Mouse (Mus musculus) neural tube, embryonic 11.5 days (tissue): ENCODE results near the gene Gm16181. TPM values are rescaled to one million over a fixed set of nuclear protein-coding genes. Genes with fewer than 3 reads are reported as not detected.

Experiments
- ATAC-seq: fragments of 200-750 bp; cut with Nextera tagmentation; 2 replicates; pipeline ENCODE4 v1.8.0; 2017; ENCODE audit warnings: moderate number of reproducible peaks, mild to moderate bottlenecking, moderate TSS enrichment, moderate library complexity; ENCODE audit not compliant: insufficient read depth, low FRiP score, low TSS enrichment
- DNase-seq: peaks from one replicate; pipeline ENCODE4 v3.0.0-alpha.2; 2015; ENCODE audit warnings: low spot score
- H3K27ac ChIP-seq: fragments of 300-500 bp; sonication (generic); 2 replicates; pipeline ENCODE4 v1.5.1; 2014; ENCODE audit warnings: low read depth, mild to moderate bottlenecking, low read length
- H3K27me3 ChIP-seq: fragments of 300-500 bp; sonication (generic); 2 replicates; pipeline ENCODE4 v1.6.1; 2014; ENCODE audit warnings: mild to moderate bottlenecking, low read length, mixed read lengths; ENCODE audit not compliant: control insufficient read depth, insufficient read depth
- H3K36me3 ChIP-seq: fragments of 300-500 bp; sonication (generic); 2 replicates; pipeline ENCODE4 v1.6.1; 2014; ENCODE audit warnings: mild to moderate bottlenecking, low read length, moderate library complexity, mixed read lengths; ENCODE audit not compliant: control insufficient read depth, insufficient read depth
- H3K4me1 ChIP-seq: fragments of 300-500 bp; sonication (generic); 2 replicates; pipeline ENCODE4 v1.6.1; 2014; ENCODE audit warnings: low read length, mixed read lengths; ENCODE audit not compliant: control insufficient read depth, insufficient read depth
- H3K4me2 ChIP-seq: fragments of 300-500 bp; sonication (generic); 2 replicates; pipeline ENCODE4 v1.6.1; 2014; ENCODE audit warnings: low read depth, mild to moderate bottlenecking, moderate library complexity
- H3K4me3 ChIP-seq: fragments of 300-500 bp; sonication (generic); 2 replicates; pipeline ENCODE4 v1.5.1; 2014; ENCODE audit warnings: low read depth, low read length
- H3K9ac ChIP-seq: fragments of 300-500 bp; sonication (generic); 2 replicates; pipeline ENCODE4 v1.6.1; 2014; ENCODE audit warnings: mild to moderate bottlenecking, low read length
- H3K9me3 ChIP-seq: fragments of 300-500 bp; sonication (generic); 2 replicates; pipeline ENCODE4 v1.6.1; 2016; ENCODE audit warnings: low read length; ENCODE audit not compliant: control insufficient read depth
- WGBS: fragments of 180-500 bp; shearing (Covaris S2); extraction: QIAGEN DNeasy Blood & Tissue Kit; methylation state at CpG from one replicate; pipeline ENCODE4 v1.1.7; 2014; 5-methylcytosine and 5-hydroxymethylcytosine counted together
- polyA plus RNA-seq: library from polyadenylated mRNA; unstranded; fragments of >200 nt; fragmentation: Nextera tagmentation; extraction: Ambion mirVana; gene quantifications from 2 replicates; pipeline ENCODE4 v1.2.1, GENCODE M21; 2014

Gm16181 gene
- polyA plus RNA-seq, 1 experiment from 2014 or later = not detected

DNA sequence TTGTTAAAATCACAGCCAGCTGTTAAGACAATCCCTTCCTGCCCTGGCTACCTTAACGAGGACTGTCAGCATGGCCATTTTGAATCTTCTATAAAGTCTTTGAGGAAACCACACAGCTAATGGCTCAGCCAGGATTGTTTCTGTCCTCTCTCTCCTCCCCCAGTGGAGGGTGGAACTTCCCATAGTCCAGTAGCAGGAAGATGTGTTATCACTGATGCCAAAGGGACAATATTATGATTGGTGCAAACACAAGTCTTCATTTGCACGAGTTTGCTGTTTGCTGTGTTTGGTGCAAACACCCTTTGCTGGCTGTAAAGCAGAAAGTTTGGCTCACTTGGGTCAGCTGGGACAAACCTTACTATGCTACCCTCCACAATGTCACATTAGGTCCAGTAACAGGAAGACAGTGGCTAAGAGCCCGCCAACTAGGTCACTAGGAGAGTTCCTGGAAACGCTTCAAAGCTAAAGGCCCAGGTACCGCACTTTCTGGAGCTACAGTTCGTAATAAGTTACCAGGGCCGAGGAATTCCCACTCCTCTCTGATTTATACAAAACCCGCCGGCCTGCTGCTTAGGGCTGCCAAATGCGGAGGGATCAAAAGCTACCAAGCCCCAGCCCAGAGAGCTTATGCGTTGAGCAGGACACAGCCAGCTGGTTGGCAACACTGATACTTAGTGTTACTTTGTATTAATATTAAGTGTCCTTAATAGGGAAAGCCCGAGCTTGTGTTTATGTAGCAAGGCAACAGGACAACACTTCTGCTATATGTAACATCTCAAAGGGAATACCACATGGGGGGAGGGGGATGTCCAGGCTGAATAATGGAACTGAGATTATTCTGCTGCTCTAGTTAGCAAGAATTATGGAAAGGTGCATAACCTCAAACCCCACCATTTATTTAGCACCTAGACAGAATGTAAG, 20.0 kb downstream of the Gm16181 start:
- ATAC-seq = peak; percentile 3; the same call in 1 of the 2 replicates

DNA sequence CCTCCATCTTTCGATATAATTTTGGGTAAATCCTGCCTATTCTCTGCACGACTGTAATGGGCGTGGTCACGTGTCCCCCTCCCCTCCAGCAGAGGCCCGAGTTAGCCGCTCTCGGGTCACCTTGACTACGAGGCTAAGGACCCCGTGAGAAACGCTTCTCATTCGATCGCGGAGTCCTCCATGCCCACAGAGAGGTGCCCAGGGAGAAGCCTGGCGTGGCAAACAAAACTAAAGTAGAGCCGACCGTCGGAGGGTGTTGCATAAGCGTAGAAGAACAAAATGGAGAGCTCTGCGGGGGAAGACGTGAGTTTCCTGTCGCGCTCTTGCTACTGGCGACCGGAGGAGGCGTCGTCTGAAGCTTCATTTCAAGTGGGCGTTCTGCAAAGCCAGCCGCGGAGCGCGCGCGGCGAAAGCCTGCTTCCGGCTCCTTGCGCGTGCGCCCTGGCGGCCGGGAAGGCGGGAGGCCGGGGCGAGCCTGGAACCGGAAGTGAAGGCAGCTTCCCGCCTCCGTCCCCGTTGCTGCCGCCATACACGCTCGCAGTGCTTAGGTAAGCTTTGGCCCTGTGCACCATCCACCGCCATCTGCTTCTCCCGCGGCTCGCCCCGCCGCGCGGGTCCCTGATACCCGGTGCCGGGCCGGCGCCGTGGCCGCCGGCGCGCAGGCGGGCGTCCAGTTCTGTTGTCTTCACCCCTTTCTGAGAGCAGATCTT, 20.8 kb downstream of the Gm16181 start, which contains the start of gene Ddx39b:
Gene Ddx39b, plus strand, starts transcription at position 442 of the 710 bp plus-strand sequence.
- Histone ChIP-seq H3K36me3 (peaks cover 24% of the 10 kb centered on the region), H3K4me1 (peaks cover 28% of the 10 kb centered on the region), H3K9ac (peak within 1 kb of the TSS; percentile 100), H3K4me2 (peak within 1 kb of the TSS; percentile 89), H3K9me3 (no peaks in the 10 kb centered on the region), H3K4me3 (peak within 1 kb of the TSS; percentile 82), H3K27ac (peak within 1 kb of the TSS; percentile 95), H3K27me3 (no peaks in the 10 kb centered on the region)
- under 1% methylated on average over 69 of the region's 69 CpGs for WGBS
- ATAC-seq (peak; percentile 84), DNase-seq (peak; percentile 97)

More for the DNA sequence above, 20.0 kb downstream of the Gm16181 start:
- DNase-seq = no peak
- Histone ChIP-seq H3K4me2 (peak overlapping the region; percentile 89), H3K36me3 (peaks cover 20% of the 10 kb centered on the region), H3K27me3 (no peaks in the 10 kb centered on the region), H3K27ac (peak overlapping the region; percentile 95), H3K9me3 (no peaks in the 10 kb centered on the region), H3K9ac (peak overlapping the region; percentile 100), H3K4me1 (peaks cover 28% of the 10 kb centered on the region), H3K4me3 (peak overlapping the region; percentile 82)
- WGBS = 33% methylated on average over 12 of the region's 12 CpGs

DNA sequence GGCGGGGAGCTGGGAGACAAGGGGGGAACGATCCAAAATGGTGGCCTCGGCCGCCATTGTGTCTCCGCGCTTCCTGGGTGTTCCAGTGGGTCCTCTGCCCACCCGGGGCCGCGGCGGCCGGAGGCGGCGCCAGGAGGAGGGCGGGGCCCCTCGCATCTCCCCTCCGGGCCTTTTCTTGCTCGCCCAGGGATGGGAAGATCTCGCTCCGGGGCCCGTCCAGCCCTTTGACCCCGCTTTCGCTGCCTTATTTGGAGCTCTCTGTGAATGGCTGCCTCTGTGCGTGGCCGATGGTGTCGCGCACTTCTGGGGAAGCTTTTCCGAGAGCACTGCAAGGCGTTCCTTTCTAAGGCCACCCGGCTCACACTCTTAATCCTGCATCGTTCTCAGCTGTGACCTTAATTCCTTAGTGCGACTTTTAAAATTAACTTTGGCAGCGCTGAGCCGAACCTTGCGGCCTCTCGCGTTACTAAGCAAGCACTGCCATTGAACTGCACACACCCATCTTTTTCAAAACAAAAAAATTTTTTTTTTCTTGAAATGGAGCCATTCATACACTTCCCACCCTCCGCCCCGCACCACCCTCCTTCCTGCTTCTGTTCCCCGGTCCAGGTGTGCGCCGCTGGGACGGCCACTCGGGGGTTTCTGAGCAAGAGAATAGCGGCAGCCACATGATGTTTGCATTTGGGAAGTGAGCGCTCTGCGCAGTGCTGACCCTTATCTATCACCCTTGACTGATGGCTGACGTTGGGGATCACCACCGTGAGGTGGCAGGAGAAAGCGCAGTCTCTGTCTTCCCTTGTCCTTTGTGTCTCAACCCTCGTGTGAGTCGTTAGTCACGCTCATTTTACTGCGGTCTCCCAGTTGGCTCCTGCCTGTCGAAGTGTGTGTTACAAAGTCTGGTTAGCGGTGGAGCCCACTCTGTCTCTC, 21.6 kb downstream of the Gm16181 start:
- DNase-seq (peak; percentile 80), ATAC-seq (peak; percentile 77)
- no peaks in the 10 kb centered on the region for H3K27me3 ChIP-seq
- H3K27ac ChIP-seq = peak overlapping the region; percentile 95
- H3K36me3 ChIP-seq = peaks cover 31% of the 10 kb centered on the region
- H3K4me2 ChIP-seq = peak overlapping the region; percentile 89
- WGBS = under 1% methylated on average over 51 of the region's 55 CpGs
- no peaks in the 10 kb centered on the region for H3K9me3 ChIP-seq
- peaks cover 27% of the 10 kb centered on the region for H3K4me1 ChIP-seq
- H3K9ac ChIP-seq = peak overlapping the region; percentile 100
- H3K4me3 ChIP-seq = peak overlapping the region; percentile 82

DNA sequence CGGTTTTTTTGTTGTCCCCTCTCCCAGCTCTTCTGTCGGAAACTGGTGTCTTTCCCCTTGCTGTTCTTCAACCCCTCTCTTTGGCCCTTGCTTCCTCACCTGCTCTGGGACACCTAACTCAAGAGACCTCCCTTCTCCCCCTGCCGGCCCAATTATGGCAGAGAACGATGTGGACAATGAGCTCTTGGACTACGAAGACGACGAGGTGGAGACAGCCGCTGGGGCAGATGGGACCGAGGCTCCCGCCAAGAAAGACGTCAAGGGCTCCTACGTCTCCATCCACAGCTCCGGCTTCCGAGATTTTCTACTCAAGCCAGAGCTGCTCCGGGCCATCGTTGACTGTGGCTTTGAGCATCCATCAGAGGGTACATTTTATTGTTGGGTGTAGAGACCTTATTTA, 22.5 kb downstream of the Gm16181 start:
- Histone ChIP-seq H3K27ac (peak overlapping the region; percentile 95), H3K36me3 (peaks cover 34% of the 10 kb centered on the region), H3K4me1 (peaks cover 27% of the 10 kb centered on the region), H3K4me3 (peak overlapping the region; percentile 82), H3K9ac (peak overlapping the region; percentile 100), H3K27me3 (no peaks in the 10 kb centered on the region), H3K4me2 (peak overlapping the region; percentile 89), H3K9me3 (no peaks in the 10 kb centered on the region)
- 5% methylated on average over 16 of the region's 16 CpGs for WGBS
- ATAC-seq (no peak), DNase-seq (peak; percentile 67)

DNA sequence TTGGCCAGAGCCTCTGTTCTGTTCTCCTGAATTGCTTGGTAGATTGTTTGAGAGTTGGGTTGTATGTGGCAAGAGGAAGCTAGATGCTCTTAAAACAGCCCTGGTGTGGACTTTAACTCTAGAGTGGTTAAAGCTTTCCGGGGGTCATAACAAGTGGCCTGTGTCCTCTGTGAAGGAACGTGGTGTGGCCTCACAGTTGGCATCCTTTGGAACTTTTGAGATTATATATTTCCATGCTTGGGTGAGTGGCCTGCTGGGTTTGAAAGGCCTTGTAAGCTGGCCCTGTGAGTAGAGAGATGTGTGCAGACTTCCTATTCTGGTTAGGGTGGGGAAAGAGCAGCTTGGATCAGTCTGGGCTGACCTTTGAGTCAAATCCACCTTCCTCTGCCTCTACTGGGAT, 24.4 kb downstream of the Gm16181 start:
- H3K27me3 ChIP-seq = no peaks in the 10 kb centered on the region
- H3K36me3 ChIP-seq = peaks cover 44% of the 10 kb centered on the region
- no peak for DNase-seq
- WGBS = 83% methylated on average over 2 of the region's 2 CpGs
- H3K27ac ChIP-seq = no peak overlapping the region
- H3K4me3 ChIP-seq = peak overlapping the region; percentile 82; the same call in 1 of the 2 replicates
- H3K4me2 ChIP-seq = peak overlapping the region; percentile 89
- peaks cover 27% of the 10 kb centered on the region for H3K4me1 ChIP-seq
- no peak overlapping the region for H3K9ac ChIP-seq
- H3K9me3 ChIP-seq = no peaks in the 10 kb centered on the region
- no peak for ATAC-seq

DNA sequence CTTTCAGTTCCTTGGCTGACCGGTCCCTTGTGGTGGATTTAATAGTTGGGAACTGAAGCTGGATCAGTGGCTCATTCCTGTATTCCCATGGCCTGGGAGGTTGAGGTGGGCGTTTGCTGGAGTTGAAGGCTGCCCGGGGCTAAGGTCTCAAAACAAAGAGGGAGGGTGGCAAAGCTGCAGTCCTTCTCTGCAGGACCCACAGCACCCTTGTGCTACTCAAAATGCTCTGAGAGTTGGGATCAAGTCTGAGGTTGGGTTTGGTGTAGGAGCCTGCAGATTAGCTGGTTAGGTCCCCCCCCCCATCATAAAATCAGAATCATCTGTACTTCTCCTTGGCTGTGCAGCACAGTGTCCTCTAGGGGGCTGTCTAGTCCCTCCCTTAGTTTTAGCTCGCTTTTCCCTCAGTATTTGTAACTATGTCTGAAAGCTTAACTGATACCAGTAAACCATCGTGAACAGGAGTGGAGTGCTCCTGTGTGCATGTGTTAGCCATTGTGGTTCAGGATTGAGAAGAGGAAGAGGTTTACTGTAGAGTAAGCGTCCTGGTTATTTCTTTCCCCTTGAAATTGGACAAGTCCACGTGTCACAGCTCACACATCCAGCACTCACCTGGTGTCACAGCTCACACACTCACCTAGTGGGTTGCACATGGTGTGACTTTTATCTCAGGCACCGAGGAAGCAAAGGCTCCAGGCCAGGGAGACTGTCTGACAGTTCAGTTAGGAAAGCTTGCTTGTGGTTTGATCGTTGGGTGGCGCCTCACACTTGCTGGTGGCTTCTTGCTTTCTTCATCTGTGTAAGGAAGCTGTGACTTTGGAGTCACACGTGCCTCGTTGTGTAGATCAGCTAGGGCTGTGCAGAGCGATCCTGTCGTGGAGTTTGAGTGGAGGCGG, 25.3 kb downstream of the Gm16181 start:
- DNase-seq = no peak
- H3K4me1 ChIP-seq = peaks cover 22% of the 10 kb centered on the region
- 89% methylated on average over 15 of the region's 15 CpGs for WGBS
- H3K36me3 ChIP-seq = peaks cover 50% of the 10 kb centered on the region
- no peak overlapping the region for H3K9ac ChIP-seq
- H3K4me3 ChIP-seq = no peak overlapping the region
- no peak for ATAC-seq
- peak overlapping the region; percentile 89; the same call in 1 of the 2 replicates for H3K4me2 ChIP-seq
- no peak overlapping the region for H3K27ac ChIP-seq
- H3K9me3 ChIP-seq = no peaks in the 10 kb centered on the region
- H3K27me3 ChIP-seq = no peaks in the 10 kb centered on the region

DNA sequence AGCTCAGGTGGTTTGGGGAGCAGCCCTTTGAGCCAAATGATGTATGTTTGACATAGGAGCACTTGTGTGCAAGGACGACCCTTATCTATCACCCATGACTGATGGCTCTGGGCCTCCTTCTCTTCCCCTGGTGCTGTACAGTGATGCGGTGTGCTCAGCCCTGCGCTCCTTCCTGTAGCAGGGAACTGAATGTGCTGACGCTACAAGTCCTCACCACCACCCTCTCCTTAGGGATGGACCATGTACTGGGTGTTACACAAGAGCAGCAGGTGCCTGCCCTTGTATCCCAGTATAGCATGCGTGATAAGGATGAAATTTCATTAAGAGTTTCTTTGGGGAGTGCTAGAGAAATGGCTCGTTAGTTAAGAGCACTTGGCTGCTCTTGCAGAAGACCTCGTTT, 26.5 kb downstream of the Gm16181 start:
- H3K4me1 ChIP-seq = peaks cover 22% of the 10 kb centered on the region
- H3K27me3 ChIP-seq = no peaks in the 10 kb centered on the region
- no peak overlapping the region for H3K4me3 ChIP-seq
- peaks cover 51% of the 10 kb centered on the region for H3K36me3 ChIP-seq
- no peak overlapping the region for H3K27ac ChIP-seq
- H3K9ac ChIP-seq = no peak overlapping the region
- WGBS = 89% methylated on average over 7 of the region's 7 CpGs
- DNase-seq = no peak
- no peak overlapping the region for H3K4me2 ChIP-seq
- no peaks in the 10 kb centered on the region for H3K9me3 ChIP-seq
- no peak for ATAC-seq
